Mouse (Mus musculus): ENCODE measurements around the gene Herc6. TPM values are rescaled to one million over a fixed set of nuclear protein-coding genes. Genes with fewer than 3 reads are reported as not detected.
"Not testable (repeated sequence)": the region's sequence is repeated elsewhere in the genome, so short reads cannot be mapped to it uniquely, and the experiment has no call there.

Herc6 gene
- 1 to 10 TPM; 2.4 to 3.4 TPM for total RNA-seq (2021)

DNA sequence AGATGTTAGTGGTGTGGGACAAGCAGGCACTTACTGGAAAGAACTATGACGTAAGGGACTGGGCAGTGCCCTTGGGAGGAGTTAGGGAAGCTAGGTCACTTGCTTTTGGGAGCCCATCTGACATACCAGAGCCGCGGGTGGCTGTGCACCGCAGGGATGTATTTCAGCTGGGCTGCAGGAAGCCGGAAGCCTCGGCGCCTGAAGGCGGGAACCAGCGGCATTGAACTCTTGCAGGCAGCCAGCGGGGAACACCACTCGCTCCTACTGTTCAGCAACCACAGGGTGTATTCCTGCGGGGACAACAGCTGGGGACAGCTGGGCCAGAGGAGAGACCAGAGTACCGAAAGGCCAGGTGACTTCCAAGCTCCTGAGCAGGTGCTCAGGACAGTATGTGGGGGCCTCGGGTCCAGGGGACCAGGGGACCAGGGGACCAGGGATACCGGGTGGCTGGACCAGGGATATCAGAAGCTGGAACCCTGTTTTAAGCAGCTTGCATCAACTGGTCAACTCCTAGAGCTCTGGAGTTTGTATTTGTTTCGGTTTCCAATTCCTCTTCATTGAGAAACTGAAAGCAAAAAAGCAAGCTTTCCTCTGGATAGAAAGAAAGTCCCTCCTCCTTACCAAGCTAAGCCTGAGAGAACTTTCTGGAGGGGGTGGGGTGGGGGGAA, at the start of gene Herc6:
Herc6 (plus strand) TSS at position 120 of the 668 bp plus-strand sequence.
- intact Hi-C loops (cut with DNase I): no loop called here
- DNase-seq: peak; percentile 11

DNA sequence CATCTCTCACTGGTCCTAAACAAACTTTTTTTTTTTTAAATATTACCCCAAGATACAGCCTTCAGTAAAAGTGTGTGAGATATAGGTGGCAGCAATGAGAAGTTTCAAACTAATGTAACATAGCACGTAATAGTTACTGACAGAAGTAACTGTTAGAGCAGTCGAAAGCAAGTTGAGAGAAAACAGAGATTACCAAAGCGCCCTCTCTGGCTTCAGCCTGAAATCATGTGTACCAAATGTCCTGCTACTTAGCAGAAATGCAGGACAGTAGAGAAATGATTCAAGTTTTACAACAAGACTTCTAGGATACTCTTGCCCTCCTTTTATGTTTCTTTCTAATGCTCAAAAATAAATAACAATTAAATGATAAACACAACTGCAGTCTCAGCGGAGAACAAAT, 49.8 kb upstream of the Herc6 start:
- intact Hi-C loops (cut with DNase I): loop anchor here (10.0 kb wide), 1 partner anchor 164 kb away; the partner anchor contains the start of gene Pyurf
- DNase-seq: no peak

DNA sequence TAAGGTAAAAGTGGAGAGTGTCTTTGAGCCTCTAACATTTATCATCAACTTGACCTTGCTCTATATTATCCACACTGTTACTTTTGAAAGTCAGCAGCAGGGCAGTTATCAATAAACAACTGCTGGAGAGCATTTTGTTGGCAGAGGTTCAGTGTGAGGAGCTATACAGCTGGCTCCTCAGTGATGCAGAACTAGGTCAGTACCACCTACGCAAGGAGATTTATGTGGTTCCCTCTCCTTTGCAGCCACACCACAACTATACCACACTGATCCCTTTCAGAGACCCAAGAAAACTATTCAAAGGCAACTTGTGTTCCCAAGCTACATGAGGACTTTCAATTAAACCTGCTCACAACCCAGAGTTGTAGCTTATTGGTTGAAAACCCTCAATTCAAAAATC, 49.4 kb upstream of the Herc6 start:
- no peak for DNase-seq
- intact Hi-C loops (cut with DNase I): loop anchor here (10.0 kb wide), 1 partner anchor 163 kb away; the partner anchor contains the start of gene Pyurf

DNA sequence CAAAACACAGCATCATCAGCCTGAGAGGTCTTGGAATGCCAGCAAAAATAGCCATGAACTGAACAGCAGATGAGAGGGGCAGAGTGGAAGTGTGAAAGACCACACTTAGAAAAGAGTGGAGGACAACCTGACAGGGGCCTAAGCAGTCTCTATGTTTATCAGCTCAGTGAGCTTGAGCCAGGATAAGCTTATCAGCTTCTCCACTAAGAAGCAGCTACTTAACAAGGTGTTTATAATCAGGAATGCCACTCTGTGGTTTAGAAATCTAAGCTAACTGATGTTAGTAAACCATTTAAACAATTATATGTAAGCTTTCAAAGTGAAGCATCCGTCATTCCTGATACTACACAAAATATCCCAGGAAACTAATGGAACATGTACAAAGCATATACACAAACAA, 48.8 kb upstream of the Herc6 start:
- intact Hi-C loops (cut with DNase I): loop anchor here (10.0 kb wide), 1 partner anchor 163 kb away; the partner anchor contains the start of gene Pyurf
- no peak for DNase-seq

DNA sequence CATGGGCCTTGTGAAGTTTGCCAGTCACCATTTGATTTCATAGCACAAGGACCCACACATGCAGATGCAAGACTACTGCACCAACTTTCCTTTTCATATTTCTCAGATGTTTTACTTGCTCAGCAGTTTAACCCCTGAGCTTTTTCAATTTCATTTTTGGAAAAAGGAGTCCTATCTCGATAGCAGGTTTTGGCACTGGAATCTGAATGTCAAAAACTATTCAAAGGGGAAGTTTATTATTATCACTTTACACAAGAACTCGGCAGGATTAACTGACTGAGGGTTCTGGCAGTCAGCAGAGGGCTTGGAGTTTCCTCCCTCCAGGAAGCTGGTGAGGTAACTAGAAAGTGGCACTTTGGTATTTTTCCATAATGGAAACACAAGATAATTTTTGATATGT, 47.4 kb upstream of the Herc6 start:
- intact Hi-C loops (cut with DNase I): loop anchor here (10.0 kb wide), 1 partner anchor 161 kb away; the partner anchor contains the start of gene Pyurf
- no peak for DNase-seq

DNA sequence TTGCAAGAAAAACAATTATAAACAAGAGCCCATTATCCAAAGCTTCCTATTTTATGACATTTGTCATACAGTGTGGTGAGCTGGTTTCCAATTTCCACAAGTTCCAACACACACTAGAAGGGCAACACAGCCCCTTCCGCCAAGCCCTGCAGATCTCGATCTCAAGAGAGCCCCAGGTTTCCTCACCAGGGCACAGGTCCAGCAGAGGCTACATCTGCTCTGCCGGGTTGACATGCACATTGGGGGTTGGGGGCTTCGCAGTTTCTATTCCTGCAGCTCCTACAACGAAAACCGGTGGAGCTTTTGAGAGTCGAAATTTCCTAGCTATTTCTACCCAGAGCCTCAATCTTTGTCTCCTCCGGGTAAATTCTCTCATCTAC, 46.6 kb upstream of the Herc6 start:
- intact Hi-C loops (cut with DNase I): loop anchor here (10.0 kb wide), 1 partner anchor 161 kb away; the partner anchor contains the start of gene Pyurf
- DNase-seq: peak; percentile 59

DNA sequence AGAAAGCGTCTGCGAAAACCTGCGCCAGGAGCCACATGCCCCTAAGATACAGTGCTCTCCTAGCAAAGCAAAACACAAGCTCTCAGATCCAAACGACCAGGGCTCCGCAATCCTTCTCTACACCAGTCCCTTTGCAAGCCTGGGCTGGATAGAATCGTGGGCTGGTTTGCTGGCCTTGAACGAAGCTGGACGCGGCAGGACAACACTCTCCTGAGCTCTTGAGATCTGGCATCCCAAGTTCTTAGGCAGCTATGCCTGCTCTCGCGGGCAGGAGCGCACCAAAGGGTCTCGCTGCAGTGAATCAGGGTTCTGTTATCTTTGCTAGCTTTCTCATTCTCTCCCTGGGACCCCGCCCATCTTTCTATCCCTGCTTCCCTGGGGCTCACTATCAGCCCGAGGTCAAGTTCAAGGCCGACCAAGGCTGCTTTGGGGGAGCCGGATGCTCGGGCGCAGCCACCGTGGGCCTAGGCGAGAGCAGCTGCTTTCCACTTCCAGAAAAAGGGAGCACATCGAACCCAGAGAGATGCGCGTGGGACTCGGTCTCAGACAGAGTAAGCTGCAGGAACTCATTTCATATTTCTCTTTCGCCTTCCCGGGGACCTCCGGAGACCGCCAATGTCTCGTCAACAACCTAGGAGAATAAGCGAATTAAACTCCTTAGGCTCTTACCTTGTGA, 46.1 kb upstream of the Herc6 start:
- intact Hi-C loops (cut with DNase I): loop anchor here (10.0 kb wide), 1 partner anchor 160 kb away; the partner anchor contains the start of gene Pyurf
- peak; percentile 29 for DNase-seq

DNA sequence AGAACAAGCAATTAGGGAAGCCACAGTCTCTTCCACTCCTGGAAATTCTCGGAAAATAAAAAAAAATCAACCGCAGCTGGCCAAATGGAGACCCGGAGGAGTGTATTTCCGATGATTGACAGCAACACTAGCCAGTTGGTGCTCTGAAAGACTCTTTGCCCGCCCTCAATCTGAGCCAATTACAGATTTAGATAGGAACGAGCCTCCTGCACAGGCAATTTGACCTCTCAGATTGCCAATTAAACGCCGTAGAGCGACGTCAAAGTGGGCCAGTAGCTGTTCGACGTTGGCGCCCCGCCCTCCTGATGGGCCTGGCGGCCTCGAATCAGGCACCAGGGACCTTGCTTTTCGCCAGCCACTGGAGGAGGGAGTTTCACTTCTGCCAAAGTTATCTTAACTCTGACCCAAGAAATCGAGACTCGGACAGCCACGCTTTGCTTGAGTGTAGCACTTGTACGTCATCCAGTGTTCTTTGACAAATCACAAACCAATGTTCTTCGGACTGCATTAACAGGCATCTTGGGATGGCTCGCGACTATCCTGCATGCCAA, 45.3 kb upstream of the Herc6 start, which contains the start of gene Ppm1k:
Ppm1k (minus strand) TSS at position 83 of the 551 bp plus-strand sequence.
- intact Hi-C loops (cut with DNase I): loop anchor here (10.0 kb wide), 1 partner anchor 159 kb away; the partner anchor contains the start of gene Pyurf
- DNase-seq: peak; percentile 98

DNA sequence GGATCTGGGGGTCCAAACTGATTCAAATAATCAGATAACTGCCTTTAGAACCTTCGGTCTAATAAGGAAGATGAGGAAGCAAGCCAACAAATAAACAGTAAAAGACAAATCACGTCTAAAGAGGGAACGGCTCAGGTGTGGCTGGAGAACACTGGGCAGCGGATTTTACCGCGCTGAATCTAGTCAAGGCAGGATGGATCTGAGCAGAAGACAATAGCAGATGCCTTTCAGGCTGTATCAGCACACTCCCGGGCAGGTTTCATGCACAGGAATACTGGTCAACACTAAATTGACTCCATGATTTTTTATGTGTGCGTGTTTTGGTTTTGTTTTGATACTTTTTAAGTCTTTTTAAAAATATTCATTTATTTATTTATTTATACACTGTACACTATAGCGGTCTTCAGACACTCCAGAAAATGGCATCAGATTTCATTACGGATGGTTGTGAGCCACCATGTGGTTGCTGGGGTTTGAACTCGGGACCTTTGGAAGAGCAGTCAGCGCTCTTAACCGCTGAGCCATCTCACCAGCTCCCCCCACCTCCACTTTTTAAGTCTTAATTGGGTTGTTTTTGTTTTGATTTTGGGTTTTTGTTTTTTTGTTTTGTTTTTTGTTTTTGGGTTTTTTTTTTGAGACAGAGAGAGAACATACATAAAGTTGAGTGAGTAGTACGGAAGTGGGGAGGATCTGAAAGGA, 44.7 kb upstream of the Herc6 start:
- intact Hi-C loops (cut with DNase I): loop anchor here (10.0 kb wide), 1 partner anchor 159 kb away; the partner anchor contains the start of gene Pyurf
- peak; percentile 9 for DNase-seq

DNA sequence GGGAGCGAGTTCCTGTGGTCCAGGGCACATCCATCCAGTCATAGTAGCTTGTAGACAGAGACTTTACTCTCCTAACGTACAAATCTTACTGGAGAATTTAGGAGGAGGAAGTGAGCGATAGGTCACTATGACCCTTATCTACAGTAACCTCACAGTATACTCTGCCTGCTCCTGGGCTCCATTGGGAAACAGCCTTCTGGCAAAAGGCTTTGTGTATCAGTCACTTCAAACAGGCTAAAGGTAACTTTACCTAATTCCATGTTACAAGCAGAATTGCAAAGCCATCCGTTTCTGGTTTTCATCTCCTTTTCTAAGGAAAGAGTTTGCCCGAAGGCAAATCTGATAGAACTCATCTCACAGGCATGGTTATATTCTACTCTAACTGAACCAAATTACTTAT, 42.9 kb upstream of the Herc6 start:
- intact Hi-C loops (cut with DNase I): loop anchor here (10.0 kb wide), 1 partner anchor 157 kb away; the partner anchor contains the start of gene Pyurf
- DNase-seq: no peak

DNA sequence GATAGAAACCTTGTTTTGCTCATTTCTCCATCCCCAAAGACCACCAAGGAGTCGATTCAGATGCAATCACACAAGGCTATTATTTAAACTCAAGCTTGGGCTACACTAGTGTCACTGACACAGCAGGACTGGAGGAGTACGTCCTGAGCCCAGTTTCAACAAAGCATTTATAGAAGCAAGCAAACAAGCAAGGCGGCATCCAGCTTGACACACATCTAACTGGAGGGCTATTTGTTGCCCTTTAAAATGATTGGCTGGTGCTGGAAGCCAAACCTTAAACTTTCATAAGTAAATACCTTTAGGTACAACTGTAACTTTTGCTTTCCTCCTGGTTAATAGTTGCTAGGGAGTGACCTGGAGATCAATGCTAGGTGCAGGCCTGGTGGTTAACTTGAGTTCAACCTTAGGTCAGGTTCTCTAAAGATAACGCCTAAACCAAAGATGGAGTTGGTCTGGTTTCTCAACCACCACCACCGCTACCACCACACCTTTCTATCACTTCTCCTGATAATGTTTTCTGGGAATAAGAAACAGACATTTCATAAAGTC, 39.8 kb upstream of the Herc6 start:
- DNase-seq: no peak
- intact Hi-C loops (cut with DNase I): no loop called here

DNA sequence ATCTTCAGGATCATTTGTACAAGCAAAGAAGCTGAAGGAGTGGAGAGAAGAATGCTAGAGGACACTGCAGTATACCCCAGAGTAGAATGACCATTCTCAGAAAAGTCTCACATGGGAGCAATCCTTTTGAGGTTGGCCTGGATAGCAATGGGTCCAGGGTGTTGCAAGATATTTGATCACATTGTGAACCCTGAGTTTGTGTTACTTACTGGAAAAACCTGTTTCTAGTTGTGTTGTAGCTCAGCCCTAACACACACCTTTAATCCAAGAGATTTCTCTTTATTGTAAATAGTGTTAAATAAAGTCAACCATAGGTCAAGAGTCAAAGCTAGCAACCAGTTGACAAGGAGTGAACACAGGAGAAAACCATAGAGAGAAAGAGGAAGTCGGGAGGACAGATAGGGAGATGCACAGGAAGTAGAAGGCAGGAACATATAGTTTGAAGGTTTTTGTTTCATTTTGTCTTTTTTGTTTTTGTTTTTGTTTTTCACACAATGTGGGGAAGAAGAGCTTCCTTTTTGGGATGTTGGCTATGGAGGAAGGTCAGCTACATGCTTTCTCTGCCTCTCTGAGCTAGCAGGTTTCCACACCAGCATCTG, 39.0 kb upstream of the Herc6 start:
- intact Hi-C loops (cut with DNase I): no loop called here
- no peak for DNase-seq

DNA sequence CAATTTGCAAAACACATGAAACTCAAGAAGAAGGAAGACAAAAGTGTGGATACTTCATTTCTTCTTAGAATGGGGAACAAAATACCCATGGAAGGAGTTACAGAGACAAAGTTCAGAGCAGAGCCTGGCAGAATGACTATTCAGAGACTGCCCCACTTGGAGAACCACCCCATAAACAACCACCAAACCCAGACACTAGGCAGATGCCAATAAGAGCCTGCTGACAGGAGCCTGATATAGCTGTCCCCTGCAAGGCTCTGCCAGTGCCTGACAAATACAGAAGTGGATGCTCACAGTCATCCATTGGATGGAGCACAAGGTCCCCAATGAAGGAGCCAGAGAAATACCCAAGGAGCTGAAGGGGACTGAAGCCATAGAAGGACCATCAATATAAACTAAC, 37.2 kb upstream of the Herc6 start:
- intact Hi-C loops (cut with DNase I); DNase-seq: not testable (repeated sequence)

DNA sequence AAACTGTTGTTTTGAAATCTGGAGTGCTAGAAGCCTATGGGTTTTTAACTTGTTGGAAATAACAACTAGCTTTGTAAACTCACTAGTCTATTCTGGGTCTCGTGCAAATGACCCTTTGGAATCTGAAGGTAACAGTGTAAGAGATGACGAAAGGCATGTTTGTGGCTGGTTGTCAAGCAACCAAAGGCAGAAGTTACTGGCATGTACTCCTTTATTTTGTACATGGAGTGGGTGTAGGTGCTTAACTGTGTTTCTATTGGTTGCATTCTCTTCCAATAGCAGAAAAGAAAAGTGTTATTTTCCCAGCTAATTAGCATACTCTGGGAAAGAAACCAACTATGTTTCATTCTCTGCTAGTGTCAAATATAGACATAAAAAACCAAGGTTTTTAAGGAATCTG, 35.9 kb upstream of the Herc6 start:
- no peak for DNase-seq
- intact Hi-C loops (cut with DNase I): no loop called here

DNA sequence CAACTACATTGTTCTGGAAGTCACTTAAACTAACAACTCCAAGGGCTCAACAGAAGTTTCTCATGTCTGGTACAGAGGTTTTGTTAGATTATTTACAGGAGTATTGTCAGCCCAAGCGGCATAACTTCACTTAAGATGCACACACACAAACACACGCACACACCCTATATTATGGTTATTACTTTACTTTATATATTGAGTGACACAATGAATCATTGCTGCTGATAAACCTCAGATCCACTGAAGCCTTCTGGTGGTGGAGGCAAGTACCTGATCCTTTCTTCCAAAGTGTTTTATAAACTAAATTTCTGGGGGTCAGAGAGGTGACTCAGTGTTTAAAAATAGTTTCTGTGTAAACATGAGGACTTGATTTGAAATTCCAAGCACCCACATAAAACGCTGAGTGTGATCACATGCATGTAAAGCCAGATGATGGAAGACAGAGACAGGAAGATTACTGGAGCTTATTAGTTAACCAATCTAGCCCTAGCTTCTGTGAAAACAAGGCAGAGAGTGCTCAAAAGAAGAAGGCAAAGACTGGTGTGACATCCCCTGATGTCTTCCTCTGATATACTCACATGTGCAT, 29.5 kb upstream of the Herc6 start:
- no peak for DNase-seq
- intact Hi-C loops (cut with DNase I): no loop called here

DNA sequence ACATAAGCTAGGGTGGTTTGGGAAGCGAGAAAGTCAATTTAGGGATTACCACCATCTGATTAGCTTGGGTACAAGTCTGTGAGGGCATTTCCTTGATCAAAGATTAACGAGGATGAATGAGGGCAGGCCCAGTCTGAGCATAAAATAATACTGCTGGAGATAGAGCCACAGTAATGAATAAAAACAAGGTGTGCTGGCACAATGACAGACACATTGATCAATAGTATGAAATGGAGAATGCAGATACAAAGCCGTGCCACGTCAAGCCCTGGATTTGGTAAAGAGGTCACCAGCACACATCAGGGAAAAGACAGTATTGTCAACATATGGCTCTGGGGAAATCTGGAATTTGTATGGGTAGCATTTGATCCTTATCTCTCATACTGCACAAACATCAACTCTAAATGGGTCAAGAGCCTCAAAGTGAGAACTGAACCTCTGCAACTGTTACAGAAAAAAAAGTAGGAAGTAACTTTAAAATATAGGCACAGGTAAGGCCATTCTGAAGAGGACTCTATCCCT, 22.9 kb upstream of the Herc6 start:
- intact Hi-C loops (cut with DNase I): no loop called here
- no peak for DNase-seq

DNA sequence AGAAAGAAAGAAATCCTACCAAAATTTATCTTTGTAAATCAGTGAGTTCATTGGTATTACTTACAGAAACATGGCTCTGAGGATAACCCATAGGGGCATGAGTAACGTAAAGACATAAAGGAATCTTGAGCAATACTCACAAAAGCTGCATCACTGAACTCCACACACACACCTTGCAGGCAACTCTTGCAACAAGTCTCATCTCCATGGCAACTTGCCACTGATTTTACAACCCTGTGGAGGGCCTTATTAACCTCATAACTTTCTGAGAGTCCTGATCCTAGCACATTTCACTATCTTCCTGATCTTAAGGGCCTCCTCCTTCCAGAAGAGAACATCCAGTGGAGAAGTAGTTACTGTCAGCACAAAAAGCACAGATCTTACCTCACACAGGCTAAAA, 17.3 kb upstream of the Herc6 start:
- intact Hi-C loops (cut with DNase I): no loop called here
- DNase-seq: no peak

DNA sequence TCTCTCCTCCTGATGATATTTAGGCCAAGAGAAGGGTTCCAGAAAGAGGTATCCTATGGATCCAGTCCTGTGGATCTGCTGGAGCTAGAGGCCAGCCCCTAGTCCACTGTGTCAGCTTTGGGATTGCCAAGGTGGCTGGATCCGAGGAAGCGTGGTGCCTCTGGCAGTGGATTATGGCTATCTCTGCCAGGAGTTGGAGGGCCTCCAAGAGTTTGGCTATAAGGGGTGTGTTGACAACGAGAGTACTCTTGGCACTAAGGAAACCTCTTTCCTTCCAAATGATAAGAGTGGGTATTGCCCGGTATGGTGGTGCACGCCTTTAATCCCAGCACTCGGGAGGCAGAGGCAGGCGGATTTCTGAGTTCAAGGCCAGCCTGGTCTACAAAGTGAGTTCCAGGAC, 15.3 kb upstream of the Herc6 start:
- intact Hi-C loops (cut with DNase I): no loop called here
- peak; percentile 20 for DNase-seq

DNA sequence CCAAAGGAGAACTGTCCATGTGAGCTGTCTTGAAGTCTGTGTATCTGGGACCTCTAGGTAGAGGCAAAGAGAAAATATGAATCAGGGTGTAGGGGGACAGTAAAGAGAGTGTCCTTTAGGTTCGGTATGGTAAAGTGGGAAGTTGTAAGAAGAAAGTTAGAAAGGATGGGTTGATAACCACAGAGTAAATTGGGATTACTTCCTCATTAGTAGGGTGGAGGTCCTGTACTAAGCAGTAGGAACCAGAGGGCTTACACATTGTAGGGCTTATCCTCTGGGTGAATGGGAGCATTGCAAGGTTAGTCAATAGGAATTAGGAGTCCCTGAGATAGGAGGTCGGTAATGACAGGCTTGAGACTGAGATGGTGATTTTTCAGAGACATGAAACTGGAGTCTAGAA, 13.2 kb upstream of the Herc6 start:
- intact Hi-C loops (cut with DNase I): loop anchor here (2.0 kb wide), 1 partner anchor 759 kb away; no protein-coding TSS in a partner anchor
- DNase-seq: no peak

Data from left cerebral cortex, postnatal 4 days (tissue).